8 mouse cellular contexts compared by ENCODE assay signal in the genomic region with DNA sequence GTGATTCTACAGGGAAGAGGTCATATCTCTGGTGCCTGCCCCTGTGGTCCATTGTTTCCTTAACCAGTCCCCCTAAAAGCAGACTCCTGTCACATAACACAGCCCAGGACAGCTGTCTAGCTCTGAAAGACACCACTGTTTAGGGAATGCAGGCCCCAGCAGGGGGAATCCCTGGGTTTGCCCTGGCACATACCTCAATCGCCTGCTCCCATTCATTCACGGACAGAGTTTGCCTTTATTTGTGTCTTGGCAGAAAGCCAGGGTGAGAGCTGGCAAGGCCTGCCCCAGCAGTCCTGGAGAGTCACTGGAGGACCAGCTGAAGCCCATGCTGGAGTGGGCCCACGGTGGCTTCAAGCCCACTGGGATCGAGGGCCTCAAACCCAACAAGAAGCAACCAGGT. TPM values are rescaled to one million over a fixed set of nuclear protein-coding genes. Genes with fewer than 3 reads are reported as not detected.
DNase-seq lines count a peak whose midpoint lies in the region; ATAC-seq and TF ChIP-seq lines count a peak whose summit lies in the region.

No protein-coding gene starts in this region.

- WGBS in kidney, adult 2 months: 38% methylated on average over 4 of the region's 4 CpGs
- 62% methylated on average over 4 of the region's 4 CpGs for whole genome bisulfite sequencing in kidney, embryonic 14.5 days
- WGBS in embryonic facial prominence, embryonic 14.5 days: 16% methylated on average over 3 of the region's 4 CpGs
- WGBS in heart, embryonic 15.5 days: 23% methylated on average over 4 of the region's 4 CpGs
- WGBS in lung, embryonic 15.5 days: 21% methylated on average over 4 of the region's 4 CpGs

- no peaks in the 10 kb centered on the region for H3K9me3 ChIP-seq in kidney, embryonic 14.5 days (ENCODE audit: control insufficient read depth, low read length)
- no peaks in the 10 kb centered on the region for H3K9me3 ChIP-seq in embryonic facial prominence, embryonic 14.5 days (ENCODE audit: control insufficient read depth, low read length)
- no peaks in the 10 kb centered on the region for H3K9me3 ChIP-seq in heart, embryonic 15.5 days (replicated peaks)
- H3K9me3 ChIP-seq in lung, embryonic 15.5 days: no peaks in the 10 kb centered on the region

- DNase-seq in kidney, adult 2 months: peak; percentile 14
- DNase-seq in embryonic facial prominence, embryonic 14.5 days (ENCODE audit: low spot score): peak; percentile 85
- DNase-seq in layer of hippocampus, adult 9-10 months (ENCODE audit: low spot score): peak; percentile 65
- peak; percentile 27 for DNase-seq in retina, postnatal 7 days (ENCODE audit: low read depth, low spot score)

- H3K27ac ChIP-seq in kidney, adult 2 months (ENCODE audit: insufficient read depth, low read depth, low read length): no peak overlapping the region
- no peak overlapping the region for H3K27ac ChIP-seq in kidney, embryonic 14.5 days (ENCODE audit: low read depth, low read length)
- peak overlapping the region; percentile 39 for H3K27ac ChIP-seq in embryonic facial prominence, embryonic 14.5 days (replicated peaks; ENCODE audit: low read depth, low read length)
- peak overlapping the region; percentile 57 for H3K27ac ChIP-seq in heart, embryonic 15.5 days
- peak overlapping the region; percentile 68 for H3K27ac ChIP-seq in lung, embryonic 15.5 days

- no peak for TF ChIP-seq POLR2A in kidney, adult 2 months (IDR thresholded peaks at IDR 0.05; ENCODE audit: low read depth, low read length)

- TF ChIP-seq CTCF in kidney, adult 2 months (conservative IDR thresholded peaks at IDR 0.05; ENCODE audit: insufficient read depth, insufficient read length, low read depth, low read length): no peak

- no peak overlapping the region for H3K9ac ChIP-seq in kidney, embryonic 14.5 days (ENCODE audit: low read depth, low read length)
- no peak overlapping the region for H3K9ac ChIP-seq in embryonic facial prominence, embryonic 14.5 days (ENCODE audit: low read depth, low read length)
- no peak overlapping the region for H3K9ac ChIP-seq in heart, embryonic 15.5 days
- H3K9ac ChIP-seq in lung, embryonic 15.5 days: no peak overlapping the region

- no peaks in the 10 kb centered on the region for H3K27me3 ChIP-seq in kidney, adult 2 months (replicated peaks; ENCODE audit: control insufficient read depth, insufficient read depth, low read length)
- no peaks in the 10 kb centered on the region for H3K27me3 ChIP-seq in kidney, embryonic 14.5 days (ENCODE audit: control insufficient read depth, insufficient read depth, low read length)
- no peaks in the 10 kb centered on the region for H3K27me3 ChIP-seq in embryonic facial prominence, embryonic 14.5 days (replicated peaks; ENCODE audit: control insufficient read depth, insufficient read depth, low read length)
- no peaks in the 10 kb centered on the region for H3K27me3 ChIP-seq in heart, embryonic 15.5 days
- H3K27me3 ChIP-seq in lung, embryonic 15.5 days: no peaks in the 10 kb centered on the region

- no peak overlapping the region for H3K4me2 ChIP-seq in kidney, embryonic 14.5 days (replicated peaks; ENCODE audit: low read depth, low read length)
- H3K4me2 ChIP-seq in embryonic facial prominence, embryonic 14.5 days (ENCODE audit: low read depth, low read length): no peak overlapping the region
- no peak overlapping the region for H3K4me2 ChIP-seq in heart, embryonic 15.5 days
- H3K4me2 ChIP-seq in lung, embryonic 15.5 days: no peak overlapping the region

- no peaks in the 10 kb centered on the region for H3K4me1 ChIP-seq in kidney, adult 2 months (ENCODE audit: control insufficient read depth, insufficient read depth, low read length)
- peaks cover 6% of the 10 kb centered on the region; the same call in 1 of the 2 replicates for H3K4me1 ChIP-seq in kidney, embryonic 14.5 days (ENCODE audit: control insufficient read depth, insufficient read depth, low read length)
- peaks cover 8% of the 10 kb centered on the region; the same call in 1 of the 2 replicates for H3K4me1 ChIP-seq in embryonic facial prominence, embryonic 14.5 days (ENCODE audit: control insufficient read depth, insufficient read depth, low read length)
- H3K4me1 ChIP-seq in heart, embryonic 15.5 days (replicated peaks): peaks cover 29% of the 10 kb centered on the region
- peaks cover 23% of the 10 kb centered on the region for H3K4me1 ChIP-seq in lung, embryonic 15.5 days

- no peaks in the 10 kb centered on the region for H3K36me3 ChIP-seq in kidney, adult 2 months (ENCODE audit: control insufficient read depth, insufficient read depth, low read length)
- H3K36me3 ChIP-seq in kidney, embryonic 14.5 days (ENCODE audit: control insufficient read depth, insufficient read depth, low read length): no peaks in the 10 kb centered on the region
- no peaks in the 10 kb centered on the region for H3K36me3 ChIP-seq in embryonic facial prominence, embryonic 14.5 days (ENCODE audit: control insufficient read depth, insufficient read depth, low read length)
- H3K36me3 ChIP-seq in heart, embryonic 15.5 days: no peaks in the 10 kb centered on the region
- no peaks in the 10 kb centered on the region for H3K36me3 ChIP-seq in lung, embryonic 15.5 days

- no peak overlapping the region for H3K4me3 ChIP-seq in kidney, adult 2 months (ENCODE audit: insufficient read depth, low read depth, low read length)
- no peak overlapping the region for H3K4me3 ChIP-seq in kidney, embryonic 14.5 days (ENCODE audit: low read length)
- no peak overlapping the region for H3K4me3 ChIP-seq in embryonic facial prominence, embryonic 14.5 days (ENCODE audit: low read depth, low read length)
- H3K4me3 ChIP-seq in heart, embryonic 15.5 days: no peak overlapping the region
- H3K4me3 ChIP-seq in lung, embryonic 15.5 days: no peak overlapping the region

- no peak for ATAC-seq in kidney, embryonic 14.5 days (ENCODE audit: low FRiP score, low TSS enrichment)
- peak; percentile 88 for ATAC-seq in embryonic facial prominence, embryonic 14.5 days (ENCODE audit: low read depth)
- peak; percentile 81 for ATAC-seq in heart, embryonic 15.5 days (replicated peaks; ENCODE audit: insufficient number of reproducible peaks, insufficient read depth, low FRiP score, low read depth)
- ATAC-seq in lung, embryonic 15.5 days (ENCODE audit: borderline replicate concordance, extremely low read depth, low FRiP score, low TSS enrichment): peak; percentile 62
- no peak for ATAC-seq in CD4-positive, CD25-positive, alpha-beta regulatory T cell, adult 4 months

RNA-seq across cellular contexts. Expression of gene Dnmt3c, which starts 16.8 kb away (rescaled TPM):
- polyA plus RNA-seq in kidney, adult 2 months (2012; rRNA removed): 0.07 TPM in 1 of 2 replicates, not detected in the other
- not detected in 2 replicates for polyA plus RNA-seq in kidney, embryonic 14.5 days (2014; fragmentation: Nextera tagmentation; extraction: Ambion mirVana)
- not detected in 2 replicates for polyA plus RNA-seq in embryonic facial prominence, embryonic 14.5 days (2014; fragmentation: Nextera tagmentation; extraction: Ambion mirVana)
- polyA plus RNA-seq in heart, embryonic 15.5 days (2015; fragmentation: Nextera tagmentation; extraction: Ambion mirVana): not detected in 2 replicates
- not detected in 2 replicates for polyA plus RNA-seq in lung, embryonic 15.5 days (2015; fragmentation: Nextera tagmentation; extraction: Ambion mirVana)
- not detected for polyA plus RNA-seq in CD4-positive, CD25-positive, alpha-beta regulatory T cell, adult 4 months (2017; shearing (Covaris generic))

RNA-seq across cellular contexts. Expression of gene Mapre1, which starts 27.8 kb away (rescaled TPM):
- polyA plus RNA-seq in kidney, adult 2 months (2012; rRNA removed): 8.2 and 11.2 TPM in 2 replicates
- polyA plus RNA-seq in kidney, embryonic 14.5 days (2014; fragmentation: Nextera tagmentation; extraction: Ambion mirVana): 203 and 243 TPM in 2 replicates
- polyA plus RNA-seq in embryonic facial prominence, embryonic 14.5 days (2014; fragmentation: Nextera tagmentation; extraction: Ambion mirVana): 228 and 238 TPM in 2 replicates
- 210 and 241 TPM in 2 replicates for polyA plus RNA-seq in heart, embryonic 15.5 days (2015; fragmentation: Nextera tagmentation; extraction: Ambion mirVana)
- polyA plus RNA-seq in lung, embryonic 15.5 days (2015; fragmentation: Nextera tagmentation; extraction: Ambion mirVana): 257 and 262 TPM in 2 replicates
- 100 to 1,000 TPM; 238 to 257 TPM for polyA plus RNA-seq in CD4-positive, CD25-positive, alpha-beta regulatory T cell, adult 4 months (2017; shearing (Covaris generic))

Comparison
In these comparisons a context has a peak if more than half of its experiments do, and no peak if none do; other contexts are left out.
1. RNA of gene Mapre1, which starts 27.8 kb away (polyA plus RNA-seq): 257 to 262 TPM in lung, embryonic 15.5 days, 238 to 257 TPM in CD4-positive, CD25-positive, alpha-beta regulatory T cell, adult 4 months, 203 to 243 TPM in kidney, embryonic 14.5 days, 210 to 241 TPM in heart, embryonic 15.5 days and 228 to 238 TPM in embryonic facial prominence, embryonic 14.5 days; 8.2 to 11.2 TPM in kidney, adult 2 months; every median in the first group is over 10 times any median in the second.
2. DNase-seq: peak in every context shown above with its lines; median percentile 85 in embryonic facial prominence, embryonic 14.5 days; 65 in layer of hippocampus, adult 9-10 months; 27 in retina, postnatal 7 days; 14 in kidney, adult 2 months.
3. H3K27ac ChIP-seq: peak in embryonic facial prominence, embryonic 14.5 days (single experiment), heart, embryonic 15.5 days (single experiment) and lung, embryonic 15.5 days (single experiment); none in kidney, adult 2 months (single experiment) and kidney, embryonic 14.5 days (single experiment).
4. ATAC-seq: peak in embryonic facial prominence, embryonic 14.5 days (single experiment), heart, embryonic 15.5 days (single experiment) and lung, embryonic 15.5 days (single experiment); none in kidney, embryonic 14.5 days (single experiment) and CD4-positive, CD25-positive, alpha-beta regulatory T cell, adult 4 months (single experiment).